Mouse (Mus musculus): ENCODE data around the gene Thap4. TPM values are rescaled to one million over a fixed set of nuclear protein-coding genes. Genes with fewer than 3 reads are reported as not detected.
"Not testable (repeated sequence)": the region's sequence is repeated elsewhere in the genome, so short reads cannot be mapped to it uniquely, and the experiment has no call there.

The Thap4 gene
- 6.8 to 26.3 TPM (median 11.5 TPM) in 3 replicates for total RNA-seq (2017)

DNA sequence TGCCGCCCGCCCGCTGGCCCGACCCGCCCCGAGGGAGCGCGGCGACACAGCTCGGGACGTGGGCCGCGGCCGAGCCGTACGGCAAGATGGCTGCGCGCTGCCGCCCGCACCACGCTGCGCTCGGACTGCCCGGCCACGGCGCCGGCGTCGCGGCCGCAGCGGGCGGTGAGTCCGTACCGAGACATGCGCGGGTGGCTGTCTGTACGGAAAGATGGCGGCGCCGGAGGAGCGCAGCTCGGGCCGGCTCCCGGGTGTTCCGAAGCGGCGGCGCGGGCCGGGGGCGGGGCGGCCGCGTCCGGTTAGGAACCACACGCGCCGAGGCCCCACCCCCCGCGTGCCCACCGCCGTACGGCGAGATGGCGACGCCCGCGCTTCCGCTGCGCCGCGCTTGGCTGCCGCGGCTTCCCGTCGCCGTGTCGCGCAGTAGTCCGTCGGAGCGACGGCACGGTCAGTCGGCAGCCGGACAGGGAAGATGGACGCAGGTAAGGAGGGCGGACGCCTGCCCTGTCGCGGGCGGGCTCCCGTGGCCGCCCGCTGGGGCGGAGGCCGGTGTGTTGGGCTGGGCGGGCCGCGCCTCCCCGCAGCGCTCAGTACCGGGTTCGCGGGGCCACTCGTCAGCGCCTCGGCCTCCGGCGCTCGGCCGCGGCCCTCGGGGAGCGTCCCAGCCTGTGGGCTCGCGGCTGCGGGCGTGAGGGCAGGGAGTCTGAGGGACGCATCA, at the start of gene Thap4:
Gene Thap4 (minus strand): TSS at position 292 of the 718 bp plus-strand sequence.
- peak; percentile 77 for ATAC-seq (replicated peaks; ENCODE audit: insufficient number of reproducible peaks, low FRiP score, low TSS enrichment, poor library complexity, severe bottlenecking)

DNA sequence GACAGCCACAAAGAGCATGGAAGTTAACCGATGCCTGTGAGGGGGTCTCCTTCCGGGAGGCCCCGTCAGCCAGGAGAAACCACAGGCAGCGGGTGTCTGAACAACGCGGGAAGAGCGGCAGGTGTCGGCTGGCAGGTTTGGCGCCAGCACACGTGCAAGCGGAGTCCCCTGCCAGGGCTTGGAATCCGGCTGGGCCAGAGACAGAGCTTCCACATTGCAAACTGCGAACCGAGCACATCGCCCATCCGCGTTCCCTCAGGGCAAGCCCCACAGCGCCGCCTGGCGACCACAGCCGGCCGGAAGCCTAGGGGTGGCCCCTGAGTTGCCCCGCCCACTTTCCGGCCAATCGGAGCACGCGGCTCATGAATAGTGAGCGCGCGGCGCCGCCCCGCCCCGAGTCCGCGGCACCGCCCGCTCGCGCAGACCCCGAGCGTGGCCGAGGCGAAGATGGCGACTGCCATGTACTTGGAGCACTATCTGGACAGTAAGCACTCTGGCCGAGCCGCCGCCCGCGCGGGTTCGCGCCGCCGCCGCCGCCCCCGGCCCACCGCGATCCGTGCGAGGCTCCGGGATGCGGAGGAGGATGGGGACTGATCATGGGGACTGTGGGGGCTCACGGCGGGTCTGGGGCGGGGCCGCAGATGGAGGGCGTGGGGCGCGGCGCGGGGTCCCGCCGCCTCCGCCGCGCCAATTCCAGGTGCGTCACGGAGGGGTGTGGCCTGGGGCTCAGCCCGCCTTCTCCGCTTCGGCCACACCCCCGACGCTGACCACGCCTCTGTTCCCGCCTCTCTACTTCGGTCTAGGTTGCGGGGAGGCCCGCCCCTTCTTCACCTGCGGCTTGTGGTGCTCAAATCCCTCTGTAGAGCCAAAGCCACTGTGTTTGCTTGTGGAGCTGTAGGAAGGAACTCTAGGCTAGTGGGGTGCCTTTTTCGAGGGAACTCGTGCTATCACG, 49.2 kb upstream of the Thap4 start, which contains the start of gene Ing5:
Gene Ing5 (plus strand): TSS at position 410 of the 952 bp plus-strand sequence.
- ATAC-seq (replicated peaks; ENCODE audit: insufficient number of reproducible peaks, low FRiP score, low TSS enrichment, poor library complexity, severe bottlenecking), result peak; percentile 68

DNA sequence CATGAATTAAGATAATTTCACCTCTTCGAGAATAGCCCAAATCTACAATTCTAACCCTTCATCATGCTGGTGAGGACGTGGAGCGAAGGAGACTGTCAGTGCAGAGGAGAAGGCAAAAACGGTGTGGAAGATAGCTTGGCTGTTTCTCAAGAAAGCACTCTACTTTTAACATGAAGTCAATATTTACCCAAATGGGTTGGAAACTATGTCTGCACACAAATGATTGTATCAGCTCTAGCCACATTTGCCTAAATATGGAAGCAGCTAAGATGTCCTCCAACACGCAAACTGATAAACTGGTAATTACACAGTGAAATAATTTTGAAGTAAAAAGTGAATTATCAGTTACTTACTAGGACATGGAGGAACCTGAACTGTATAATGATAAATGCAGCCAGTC, 48.1 kb upstream of the Thap4 start:
- ATAC-seq (replicated peaks; ENCODE audit: insufficient number of reproducible peaks, low FRiP score, low TSS enrichment, poor library complexity, severe bottlenecking), result no peak

DNA sequence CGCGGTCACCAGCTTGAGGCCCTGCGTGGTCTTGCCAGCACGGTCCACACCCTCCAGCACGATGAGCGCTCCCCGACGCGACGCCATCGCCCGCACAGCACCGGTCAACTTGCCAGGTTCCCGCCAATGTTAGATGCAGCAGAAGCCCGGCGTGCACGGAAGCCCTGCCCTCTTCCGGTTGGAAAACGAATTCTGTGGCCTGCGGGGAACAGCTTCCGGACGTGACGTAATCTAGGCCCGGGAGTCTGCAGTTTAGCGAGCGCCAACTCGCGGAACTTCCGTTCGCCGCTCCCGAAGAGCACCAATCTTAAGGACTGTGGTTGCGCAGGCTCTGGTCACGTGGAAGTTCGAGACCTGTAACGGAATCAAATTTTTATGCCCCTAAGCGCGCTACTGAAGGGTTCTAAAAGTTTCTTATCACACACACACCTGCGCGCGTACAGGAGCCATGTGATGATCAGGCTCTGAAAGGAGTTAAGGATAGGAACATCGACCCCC, 47.1 kb upstream of the Thap4 start, which contains the start of gene Dtymk:
Gene Dtymk (minus strand): TSS at position 194 of the 498 bp plus-strand sequence.
- ATAC-seq (replicated peaks; ENCODE audit: insufficient number of reproducible peaks, low FRiP score, low TSS enrichment, poor library complexity, severe bottlenecking), result peak; percentile 78

DNA sequence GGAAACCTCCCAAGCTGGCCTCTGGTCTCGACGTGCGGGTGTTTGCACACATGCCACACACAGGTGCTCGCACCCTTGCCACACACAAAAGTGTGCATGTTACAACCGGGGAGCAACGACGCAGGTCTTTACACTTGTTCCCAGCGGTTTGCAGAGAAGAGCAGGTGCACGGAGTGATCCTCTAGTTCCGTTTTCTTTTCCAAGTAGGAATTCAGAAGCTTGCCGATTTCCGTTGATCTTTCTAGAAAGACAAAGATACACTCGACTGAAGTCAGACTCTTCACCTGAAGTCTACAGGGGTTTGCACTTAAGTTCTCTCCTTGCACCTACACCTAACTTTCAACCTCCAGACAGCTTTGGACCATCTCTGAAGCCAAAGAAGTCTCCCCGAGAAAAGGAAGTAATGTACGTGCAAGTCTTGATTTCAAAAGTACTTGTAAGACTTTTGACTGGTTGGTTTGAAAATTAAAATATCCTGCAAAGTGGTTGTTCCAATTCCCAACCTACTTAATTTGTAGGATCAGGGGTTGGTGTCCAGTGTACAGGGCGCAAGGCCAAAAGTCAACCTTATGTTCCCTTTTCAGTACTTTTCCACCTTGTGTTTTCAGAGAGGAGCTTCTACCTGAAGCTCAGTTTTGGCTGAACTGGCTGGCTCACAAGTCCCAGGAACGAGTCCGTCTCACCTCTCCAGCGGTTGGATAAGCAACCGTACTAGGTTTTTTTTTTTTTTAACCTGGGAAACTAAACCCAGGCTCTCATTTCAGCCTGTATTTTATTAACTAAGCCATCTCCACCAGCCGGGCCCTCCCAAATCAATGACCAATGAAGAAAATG, 46.2 kb upstream of the Thap4 start:
- ATAC-seq (replicated peaks; ENCODE audit: insufficient number of reproducible peaks, low FRiP score, low TSS enrichment, poor library complexity, severe bottlenecking), result no peak

DNA sequence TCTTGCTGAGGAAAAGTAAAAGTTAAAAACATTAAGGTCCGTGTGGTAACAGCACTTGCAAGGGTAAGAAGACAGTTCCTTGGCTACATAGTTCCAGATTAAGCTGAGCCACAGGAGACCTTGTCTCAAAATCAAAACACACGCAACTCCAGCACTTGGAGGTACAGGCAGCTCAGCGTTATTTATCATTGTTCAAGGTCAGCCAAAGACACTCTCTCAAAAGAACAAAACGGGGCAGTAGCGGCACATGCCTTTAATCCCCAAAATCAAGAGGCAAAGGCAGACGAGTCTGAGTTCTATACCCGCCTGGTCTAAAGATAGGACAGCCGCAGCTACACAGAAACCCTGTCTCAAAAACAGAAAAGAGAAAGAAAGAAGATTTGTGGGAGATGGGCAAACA, 41.2 kb upstream of the Thap4 start:
- no peak for ATAC-seq (replicated peaks; ENCODE audit: insufficient number of reproducible peaks, low FRiP score, low TSS enrichment, poor library complexity, severe bottlenecking)

DNA sequence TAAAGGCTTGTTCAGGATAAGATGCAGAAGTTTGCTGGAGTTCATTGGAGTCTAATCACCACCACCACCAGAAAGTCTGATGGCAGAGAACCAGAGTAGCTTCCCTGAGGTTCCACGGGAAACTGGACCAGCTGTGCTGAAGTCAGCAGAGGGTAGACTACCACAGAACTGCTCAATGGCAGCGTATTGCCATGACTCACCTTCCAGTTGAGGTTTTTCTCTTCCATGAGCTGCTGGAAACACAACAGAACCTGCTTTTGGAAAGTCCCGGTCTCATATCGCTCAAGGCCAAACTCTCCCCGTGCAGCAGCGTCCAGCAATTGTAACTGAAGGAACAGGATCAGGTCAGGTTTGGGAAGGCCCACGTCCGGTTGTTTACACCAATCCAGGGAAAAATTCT, 39.9 kb upstream of the Thap4 start:
- ATAC-seq (replicated peaks; ENCODE audit: insufficient number of reproducible peaks, low FRiP score, low TSS enrichment, poor library complexity, severe bottlenecking), result no peak

DNA sequence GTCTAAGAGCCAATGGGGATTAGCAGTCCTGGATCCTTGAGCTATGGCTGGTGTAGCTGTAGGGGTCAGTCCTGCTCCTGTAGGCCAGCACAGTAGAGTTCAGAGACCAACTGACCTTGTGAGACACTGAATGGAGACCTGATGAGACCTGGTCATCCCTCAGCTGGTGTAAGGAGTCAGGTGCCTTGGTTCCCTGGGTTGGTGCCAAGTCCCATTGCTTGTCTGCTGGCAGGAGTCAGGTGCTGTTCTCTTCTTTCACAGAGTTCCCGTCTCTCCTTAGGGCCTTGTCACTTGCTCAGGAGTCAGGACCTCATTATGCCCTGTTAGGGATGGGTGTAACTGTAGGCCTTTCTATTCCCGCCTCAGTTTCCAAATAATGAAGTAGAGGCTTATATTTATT, 32.2 kb upstream of the Thap4 start:
- no peak for ATAC-seq (replicated peaks; ENCODE audit: insufficient number of reproducible peaks, low FRiP score, low TSS enrichment, poor library complexity, severe bottlenecking)

DNA sequence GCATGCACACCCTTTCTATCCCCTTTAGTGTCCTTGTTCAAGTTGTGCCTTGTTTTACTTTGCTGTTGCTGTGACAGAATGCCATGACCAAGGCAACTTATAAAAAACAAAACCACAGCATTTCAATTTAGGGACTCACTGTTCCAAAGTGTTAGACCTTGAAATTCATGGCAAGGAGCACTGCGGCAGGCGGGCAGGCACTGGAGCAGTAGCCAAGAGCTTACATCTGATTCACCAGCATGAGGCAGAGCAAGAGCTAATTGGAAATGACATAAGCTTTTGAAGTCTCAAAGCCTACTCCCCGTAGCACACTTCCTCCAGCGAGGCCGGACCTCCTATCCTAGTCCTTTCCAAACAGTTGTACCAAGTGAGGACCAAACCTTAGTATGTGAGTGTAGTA, 22.0 kb upstream of the Thap4 start:
- no peak for ATAC-seq (replicated peaks; ENCODE audit: insufficient number of reproducible peaks, low FRiP score, low TSS enrichment, poor library complexity, severe bottlenecking)

DNA sequence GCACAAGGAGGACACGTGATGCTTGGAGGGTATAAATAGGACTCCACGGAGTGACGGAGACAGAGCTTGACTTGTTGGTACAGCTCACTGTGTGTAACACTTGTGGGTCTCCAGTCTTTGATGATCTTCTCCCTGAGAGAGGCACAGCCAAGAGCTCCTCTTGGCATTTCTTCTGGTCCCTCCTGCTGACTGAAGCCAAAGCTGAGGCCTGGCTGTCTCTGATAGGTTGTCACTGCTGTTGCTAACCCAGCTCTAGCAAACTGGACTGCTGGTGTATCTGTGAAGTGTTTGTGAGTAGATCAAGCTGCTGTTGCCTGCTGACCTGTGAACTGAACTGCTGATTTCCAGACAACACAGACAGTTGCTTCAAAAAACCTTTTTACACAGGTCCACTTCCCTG, 15.2 kb upstream of the Thap4 start:
- no peak for ATAC-seq (replicated peaks; ENCODE audit: insufficient number of reproducible peaks, low FRiP score, low TSS enrichment, poor library complexity, severe bottlenecking)

DNA sequence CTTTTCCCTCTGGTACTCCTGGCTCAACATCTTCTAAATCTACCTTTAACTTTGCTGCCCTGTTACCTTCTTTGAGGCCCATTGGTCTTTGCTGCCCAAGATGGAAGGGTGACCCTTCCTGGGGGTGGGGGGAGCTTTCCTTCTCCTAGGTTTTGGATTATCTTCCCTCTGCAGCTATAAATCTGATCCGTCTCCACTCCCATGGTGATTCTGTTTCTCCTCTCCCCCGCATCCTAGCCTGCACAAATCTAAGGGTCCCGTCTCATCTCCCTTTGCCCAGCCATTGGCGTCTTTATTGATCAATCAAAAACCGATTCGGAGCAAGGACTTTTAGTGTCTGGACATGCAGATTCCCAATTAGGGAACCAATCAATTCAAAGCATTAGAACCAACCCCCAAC, 12.9 kb upstream of the Thap4 start:
- no peak for ATAC-seq (replicated peaks; ENCODE audit: insufficient number of reproducible peaks, low FRiP score, low TSS enrichment, poor library complexity, severe bottlenecking)

DNA sequence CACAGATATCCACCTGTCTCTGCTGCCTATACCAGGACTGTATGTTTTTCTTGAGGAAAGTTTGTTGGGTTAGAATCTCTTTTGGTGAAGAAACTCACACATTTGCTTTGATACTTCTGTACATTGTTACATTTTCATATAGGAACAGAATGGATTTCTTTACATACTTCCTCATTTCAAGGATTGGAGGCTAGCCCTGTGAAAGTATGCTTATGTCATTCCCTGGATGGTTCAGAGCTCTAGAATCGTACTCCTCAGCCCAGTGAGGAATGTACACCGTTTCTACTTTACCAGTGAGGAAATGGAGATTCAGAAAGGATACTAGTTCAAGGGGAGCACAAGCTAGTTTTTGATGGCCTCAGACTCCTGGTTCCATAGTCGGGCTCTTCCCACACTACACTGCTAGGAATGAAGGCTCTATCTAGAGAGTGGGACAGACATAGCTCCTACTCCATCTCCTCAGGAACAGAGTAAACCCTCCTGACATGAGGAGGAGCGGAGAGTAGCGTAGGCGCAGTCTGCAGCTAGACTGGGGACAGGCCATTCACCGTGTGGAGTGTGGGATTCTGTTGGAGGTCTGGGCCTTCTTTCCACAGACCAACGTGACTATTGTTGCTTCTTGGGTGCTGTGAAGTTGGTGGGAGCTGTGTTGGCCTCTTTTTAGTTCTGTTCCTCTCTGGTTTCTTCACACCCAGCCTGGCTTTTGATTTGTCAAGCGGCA, 10.4 kb upstream of the Thap4 start:
- ATAC-seq (replicated peaks; ENCODE audit: insufficient number of reproducible peaks, low FRiP score, low TSS enrichment, poor library complexity, severe bottlenecking), result no peak

DNA sequence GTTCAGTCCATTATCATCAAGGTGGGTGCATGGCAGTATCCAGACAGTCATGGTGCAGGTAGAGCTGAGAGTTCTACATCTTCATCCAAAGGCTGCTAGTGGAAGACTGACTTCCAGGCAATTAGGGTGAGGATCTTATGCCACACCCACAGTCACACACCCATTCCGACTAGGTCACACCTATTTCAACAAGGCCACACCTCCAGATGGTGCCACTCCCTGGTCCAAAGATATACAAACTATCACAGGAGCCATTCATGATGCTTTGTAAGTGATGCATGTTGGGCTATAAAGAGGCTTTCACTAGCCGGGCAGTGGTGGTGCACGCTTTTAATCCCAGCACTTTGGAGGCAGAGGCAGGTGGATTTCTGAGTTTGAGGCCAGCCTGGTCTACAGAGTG, 8.9 kb upstream of the Thap4 start:
- ATAC-seq (replicated peaks; ENCODE audit: insufficient number of reproducible peaks, low FRiP score, low TSS enrichment, poor library complexity, severe bottlenecking), result not testable (repeated sequence)

DNA sequence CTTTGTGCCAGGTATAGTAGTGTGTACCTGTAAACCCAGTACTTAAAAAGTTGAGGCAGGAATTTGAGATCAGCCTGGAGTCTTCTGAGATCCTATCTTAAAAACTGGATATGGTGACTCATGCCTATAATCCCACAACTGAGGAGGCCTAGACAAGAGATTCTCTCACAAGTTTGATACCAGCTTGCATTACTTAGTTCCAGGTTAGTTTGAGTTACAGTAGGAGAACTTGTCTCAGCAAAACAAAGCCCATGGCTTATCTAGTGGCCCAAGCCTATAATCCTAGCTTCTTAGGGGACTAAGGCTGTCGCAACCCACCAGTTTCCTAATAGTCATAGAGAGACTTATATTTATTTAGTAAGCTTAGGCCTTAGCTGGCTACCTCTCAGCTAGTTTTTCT, 5.4 kb upstream of the Thap4 start:
- ATAC-seq (replicated peaks; ENCODE audit: insufficient number of reproducible peaks, low FRiP score, low TSS enrichment, poor library complexity, severe bottlenecking), result no peak

DNA sequence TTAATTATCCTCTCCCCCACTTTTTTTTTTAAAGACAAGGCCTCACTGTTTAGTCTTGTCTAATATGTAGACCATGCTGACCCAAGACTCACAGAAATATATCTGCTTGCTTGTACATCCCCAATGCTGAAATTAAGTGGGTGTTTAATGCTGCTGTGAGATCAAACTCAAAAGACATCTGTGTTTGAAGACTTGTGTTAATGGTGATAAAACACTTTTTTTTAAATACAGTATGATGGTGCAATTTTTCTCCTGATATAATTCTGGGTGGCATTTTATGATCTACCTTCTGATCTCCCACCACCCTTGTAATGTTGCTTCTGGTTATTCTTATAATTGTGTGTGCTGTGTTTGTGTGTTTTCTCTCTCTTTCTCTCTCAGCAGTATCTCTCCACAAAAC, 1.5 kb upstream of the Thap4 start:
- no peak for ATAC-seq (replicated peaks; ENCODE audit: insufficient number of reproducible peaks, low FRiP score, low TSS enrichment, poor library complexity, severe bottlenecking)

DNA sequence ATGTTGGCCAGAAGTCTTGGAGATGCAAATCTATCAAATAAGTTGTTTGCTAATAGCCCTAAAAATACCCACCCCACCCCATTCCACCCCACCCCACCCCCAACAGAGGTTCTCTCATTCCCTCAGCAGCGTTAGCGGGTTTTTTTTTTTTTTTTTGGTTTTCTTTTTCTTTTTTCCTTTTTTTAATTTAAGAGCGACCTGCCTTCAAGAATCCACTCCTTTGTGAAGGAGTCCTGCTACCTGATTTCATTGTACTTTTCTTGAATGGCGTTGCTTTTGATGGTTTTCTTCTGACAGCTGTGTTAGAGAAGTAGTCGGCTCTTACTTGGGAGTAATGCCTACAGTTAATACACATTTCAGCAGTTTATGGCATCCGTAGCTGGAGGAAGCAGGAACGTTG, 954 bp upstream of the Thap4 start:
- ATAC-seq (replicated peaks; ENCODE audit: insufficient number of reproducible peaks, low FRiP score, low TSS enrichment, poor library complexity, severe bottlenecking), result no peak

DNA sequence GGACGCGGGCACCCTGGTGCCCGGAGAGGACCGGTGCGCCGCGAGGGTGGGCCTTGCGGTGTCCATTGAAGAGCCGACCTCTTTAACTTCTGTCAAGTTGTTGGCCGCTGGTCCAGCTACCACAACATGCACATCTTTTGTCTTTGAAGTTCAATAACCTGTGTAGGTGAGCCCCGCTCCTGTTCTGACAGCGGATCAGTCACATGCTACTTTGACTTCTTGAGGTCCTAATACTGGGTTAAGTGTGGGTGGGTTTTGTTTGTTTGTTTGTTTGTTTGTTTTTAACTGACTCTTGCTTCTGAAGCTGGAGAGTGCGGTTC, 587 bp upstream of the Thap4 start:
- ATAC-seq (replicated peaks; ENCODE audit: insufficient number of reproducible peaks, low FRiP score, low TSS enrichment, poor library complexity, severe bottlenecking), result no peak

DNA sequence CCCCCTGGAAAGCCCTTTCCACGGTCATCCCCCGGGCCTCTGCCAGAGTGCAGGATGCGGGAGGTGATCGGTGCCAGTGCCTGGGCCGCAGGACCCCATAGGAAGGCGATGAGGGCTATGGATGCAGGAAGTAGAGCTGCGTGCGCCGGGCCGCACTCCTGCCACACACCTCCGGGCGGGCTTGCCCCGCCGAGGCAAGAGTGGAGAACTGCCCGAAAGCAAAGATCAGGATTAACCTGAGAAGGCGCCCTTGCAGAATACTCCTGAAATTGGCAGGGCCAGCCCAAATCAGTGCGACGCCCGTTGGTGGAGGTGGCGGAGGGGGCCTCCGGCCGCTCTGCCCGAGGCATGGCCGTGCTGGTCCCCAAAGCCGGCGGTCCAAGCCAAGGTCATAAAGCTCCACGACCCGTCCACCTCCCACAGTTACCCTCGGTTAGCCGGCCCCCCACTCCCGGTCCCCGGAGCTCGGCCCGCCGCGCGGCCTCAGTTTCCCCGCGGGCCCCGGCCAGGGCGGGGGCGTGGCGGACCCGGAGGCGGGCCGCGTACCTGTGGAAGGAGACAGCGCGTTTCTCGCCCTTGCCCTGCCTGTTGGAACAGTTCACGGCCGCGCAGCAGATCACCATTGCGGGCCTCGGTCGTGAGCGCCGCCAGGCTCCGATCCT, 622 bp downstream of the Thap4 start:
- no peak for ATAC-seq (replicated peaks; ENCODE audit: insufficient number of reproducible peaks, low FRiP score, low TSS enrichment, poor library complexity, severe bottlenecking)
